Mouse (Mus musculus) adrenal gland (tissue): Measurements from ENCODE around the gene Napa.

ENCODE experiments used
- intact Hi-C: fragments of 180-260 bp; cut with DNase I; formaldehyde crosslinking; loops from one replicate; pipeline ENCODE4 v1.15.1; 2025

Napa gene

GRCm38 (mm10) chr7:16129846-16130691 is 31.8 kb downstream of the Napa start:
- intact Hi-C loops: no loop called here

GRCm38 (mm10) chr7:16130956-16131634 is 32.8 kb downstream of the Napa start:
- intact Hi-C loops: no loop called here

- intact Hi-C loops: no loop called here
These were observed 33.9 kb downstream of the Napa start for GRCm38 (mm10) chr7:16132161-16132581.

GRCm38 (mm10) chr7:16132926-16133325 is 34.7 kb downstream of the Napa start:
- intact Hi-C loops: no loop called here

- intact Hi-C loops: no loop called here
These were observed 35.4 kb downstream of the Napa start for GRCm38 (mm10) chr7:16133691-16134090.

GRCm38 (mm10) chr7:16134951-16135392 is 36.7 kb downstream of the Napa start:
- intact Hi-C loops: no loop called here

- intact Hi-C loops: no loop called here
These were observed 48.5 kb downstream of the Napa start for GRCm38 (mm10) chr7:16146489-16147410.

GRCm38 (mm10) chr7:16147643-16148042 is 49.4 kb downstream of the Napa start:
- intact Hi-C loops: no loop called here

GRCm38 (mm10) chr7:16149241-16149640 is 51.0 kb downstream of the Napa start:
- intact Hi-C loops: no loop called here

GRCm38 (mm10) chr7:16150191-16151145 is 52.2 kb downstream of the Napa start:
- intact Hi-C loops: loop anchor here (5.0 kb wide), 2 partner anchors 53 to 93 kb away; partner anchors contain the start of gene Napa

GRCm38 (mm10) chr7:16153522-16153921 is 55.3 kb downstream of the Napa start:
- intact Hi-C loops: loop anchor here (5.0 kb wide), 2 partner anchors 56 to 96 kb away; partner anchors contain the start of gene Napa

GRCm38 (mm10) chr7:16155132-16155872 is 57.0 kb downstream of the Napa start:
- intact Hi-C loops: loop anchor here (2.0 kb wide), 1 partner anchor 173 kb away; no protein-coding TSS in a partner anchor

- intact Hi-C loops: no loop called here
These were observed 58.0 kb downstream of the Napa start for GRCm38 (mm10) chr7:16156105-16156714.

- intact Hi-C loops: no loop called here
These were observed 60.5 kb downstream of the Napa start for GRCm38 (mm10) chr7:16158735-16159134.

GRCm38 (mm10) chr7:16160702-16161101 is 62.4 kb downstream of the Napa start:
- intact Hi-C loops: no loop called here

- intact Hi-C loops: no loop called here
These were observed 63.0 kb downstream of the Napa start for GRCm38 (mm10) chr7:16161302-16161701.

- intact Hi-C loops: no loop called here
These were observed 63.8 kb downstream of the Napa start for GRCm38 (mm10) chr7:16162036-16162435.
